Mouse (Mus musculus): ENCODE measurements around the gene Ppm1l.
A peak's percentile ranks its signal among the peaks of the same experiment; 100 is the strongest.

Gene Ppm1l

DNA sequence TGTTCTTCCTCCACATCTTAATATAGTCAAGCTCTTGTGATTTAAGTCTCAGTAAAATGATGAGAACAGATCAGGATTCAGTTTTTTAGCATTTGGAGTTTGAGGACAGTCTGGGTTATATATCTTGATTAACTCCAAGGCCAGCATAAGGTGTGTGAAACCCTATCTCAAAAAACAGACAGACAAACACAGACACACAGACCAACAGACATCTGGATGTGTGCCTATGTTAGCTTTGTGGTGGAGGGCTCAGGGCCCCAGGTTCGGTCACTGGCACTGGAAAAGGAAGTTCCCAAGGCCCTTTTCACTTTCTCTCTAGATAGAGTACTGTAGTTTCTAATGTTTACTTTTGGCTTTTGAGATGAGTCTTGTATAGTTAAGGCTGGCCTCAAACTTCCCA is 23.8 kb downstream of the Ppm1l start:
- no peak for DNase-seq (ENCODE audit: low read depth)

DNA sequence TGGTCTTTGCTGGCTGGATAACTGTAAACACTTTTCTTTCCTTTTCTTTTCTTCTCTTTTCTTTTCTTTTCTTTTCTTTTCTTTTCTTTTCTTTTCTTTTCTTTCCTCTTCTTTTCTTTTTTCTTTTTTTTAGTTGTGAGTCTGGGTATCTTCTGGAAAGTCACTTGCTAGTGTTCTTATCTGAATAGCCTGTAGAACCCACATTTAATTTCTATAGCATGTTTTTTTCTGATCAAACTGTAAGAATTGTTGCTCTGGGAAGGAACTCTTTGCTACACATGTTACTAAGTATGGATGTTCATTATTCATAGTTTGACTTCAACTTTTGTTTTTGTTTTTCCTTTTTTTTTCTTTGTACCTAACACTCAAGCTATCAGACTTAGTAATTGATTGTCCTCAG is 24.3 kb downstream of the Ppm1l start:
- DNase-seq (ENCODE audit: low read depth) = no peak

DNA sequence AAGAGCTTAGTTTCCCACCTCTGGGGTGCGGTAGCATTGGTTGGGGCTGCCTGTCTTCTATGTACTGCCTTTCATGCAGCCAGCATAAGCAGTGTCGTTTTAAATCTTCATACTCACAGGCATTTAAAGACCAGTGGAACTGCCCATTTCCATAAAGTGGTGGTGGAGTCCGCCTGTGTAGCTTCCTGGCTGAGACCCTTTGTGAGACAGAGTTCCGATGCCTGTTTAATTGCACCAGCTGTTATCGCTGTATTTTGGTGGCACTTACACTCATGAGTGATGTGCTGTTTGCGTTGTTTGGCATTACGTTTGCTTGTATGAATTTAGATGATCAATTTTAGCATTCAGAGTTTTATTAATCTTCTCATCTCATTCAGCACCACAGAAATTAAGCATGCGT is 24.9 kb downstream of the Ppm1l start:
- no peak for DNase-seq (ENCODE audit: low read depth)

DNA sequence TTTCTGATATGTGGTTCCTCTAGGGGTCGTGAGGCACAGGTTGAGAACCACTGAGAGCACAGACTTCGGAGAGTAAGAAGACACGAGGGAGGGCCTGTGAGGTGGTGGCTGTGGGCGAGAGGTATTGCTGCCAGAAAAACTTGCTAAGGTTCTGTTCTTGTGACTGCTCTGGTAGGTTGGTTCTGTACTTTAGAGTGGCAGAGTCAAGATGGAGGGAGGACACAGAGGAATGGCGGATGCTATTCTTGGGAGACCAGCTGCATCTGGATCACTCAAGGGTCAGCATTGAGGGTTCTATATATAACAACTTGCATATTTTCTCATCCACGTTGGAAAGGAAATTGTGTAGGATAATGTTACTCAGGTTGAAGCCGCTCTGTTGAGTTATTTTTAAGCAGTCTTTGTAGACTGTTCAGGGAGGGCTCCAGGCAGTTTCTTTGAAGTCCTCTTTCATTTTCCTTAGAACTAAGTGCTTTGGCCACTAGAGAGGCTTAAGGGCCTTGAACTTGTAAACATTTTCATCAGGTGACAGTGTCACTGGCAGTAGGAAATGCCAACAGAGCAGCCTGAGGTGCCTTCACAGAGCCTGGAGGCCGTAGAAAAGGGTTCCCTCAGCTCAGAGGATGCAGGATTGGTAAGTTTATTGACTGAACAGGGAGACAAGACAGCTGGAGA is 25.7 kb downstream of the Ppm1l start:
- DNase-seq (ENCODE audit: low read depth) = peak; percentile 4

DNA sequence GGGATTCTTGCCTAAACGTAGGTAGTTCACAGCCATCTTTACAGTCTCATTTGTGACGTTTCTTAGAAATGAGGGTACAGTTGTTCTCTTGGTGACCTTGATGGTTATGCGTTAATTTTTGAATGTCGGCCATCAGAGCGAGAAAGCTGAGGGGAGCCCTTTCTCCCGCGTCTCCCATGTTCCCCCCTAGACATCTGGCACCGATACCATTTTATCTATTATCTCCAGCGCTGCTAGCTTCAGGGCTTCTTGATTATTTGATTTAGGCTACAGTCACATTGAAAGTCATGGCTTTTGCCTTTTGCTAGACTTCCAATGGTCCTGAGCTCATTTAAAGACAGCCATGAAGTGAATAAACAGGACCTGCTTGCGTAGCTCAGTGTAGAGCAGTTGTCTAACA is 26.5 kb downstream of the Ppm1l start:
- DNase-seq (ENCODE audit: low read depth) = no peak

DNA sequence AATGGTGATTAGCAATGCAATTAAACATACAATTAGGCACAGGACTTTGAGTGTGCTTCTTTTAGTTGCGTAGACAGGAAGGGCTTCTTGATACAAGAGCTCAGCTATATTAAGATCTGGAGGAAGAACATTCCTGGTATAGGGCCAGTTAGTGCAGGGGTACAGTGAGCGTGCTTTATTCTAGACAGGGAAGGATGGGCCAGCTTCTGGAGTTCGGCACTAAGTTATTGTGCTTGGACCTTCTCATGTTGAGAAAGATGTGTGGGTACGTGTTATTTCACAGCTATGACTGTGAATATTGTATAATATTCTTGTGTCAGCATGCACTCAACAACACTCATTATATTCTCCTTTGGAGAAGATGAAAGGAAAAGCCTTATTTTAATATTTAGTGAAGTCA is 29.9 kb downstream of the Ppm1l start:
- no peak for DNase-seq (ENCODE audit: low read depth)

DNA sequence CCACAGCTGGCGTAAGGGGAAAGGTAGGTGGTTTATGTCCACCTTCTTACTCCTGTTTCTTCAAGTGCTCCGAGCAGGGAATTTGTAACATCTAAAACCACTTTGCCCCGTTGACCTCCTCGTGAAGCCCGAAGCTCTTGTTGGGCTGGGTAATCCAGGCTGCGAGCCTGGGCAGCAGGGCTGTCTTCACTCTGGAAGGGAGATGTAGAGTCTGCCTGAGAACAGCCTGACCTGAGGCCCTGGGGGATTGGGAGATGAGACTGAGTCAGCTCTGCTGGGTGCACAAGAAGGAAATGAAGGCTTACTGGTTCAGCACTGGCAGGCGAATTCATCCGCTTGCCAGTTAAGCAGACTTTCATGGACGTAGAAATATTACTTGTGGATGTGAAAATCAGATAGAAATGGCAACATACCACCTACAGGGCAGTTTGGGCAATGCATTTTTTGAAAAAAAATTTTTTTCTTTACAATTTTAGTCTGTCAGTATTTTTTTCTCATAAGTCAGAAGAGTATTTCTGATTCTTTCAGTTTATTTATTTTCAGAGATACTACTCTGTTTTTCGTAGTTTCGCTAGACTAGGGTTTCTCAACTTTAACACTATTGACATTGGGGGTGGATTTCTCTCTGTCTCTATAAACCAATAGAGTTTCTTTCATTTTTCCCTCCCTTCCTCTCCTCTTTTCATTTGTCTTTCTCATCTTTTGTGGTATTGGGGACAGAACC is 31.7 kb downstream of the Ppm1l start:
- peak; percentile 14 for DNase-seq (ENCODE audit: low read depth)

DNA sequence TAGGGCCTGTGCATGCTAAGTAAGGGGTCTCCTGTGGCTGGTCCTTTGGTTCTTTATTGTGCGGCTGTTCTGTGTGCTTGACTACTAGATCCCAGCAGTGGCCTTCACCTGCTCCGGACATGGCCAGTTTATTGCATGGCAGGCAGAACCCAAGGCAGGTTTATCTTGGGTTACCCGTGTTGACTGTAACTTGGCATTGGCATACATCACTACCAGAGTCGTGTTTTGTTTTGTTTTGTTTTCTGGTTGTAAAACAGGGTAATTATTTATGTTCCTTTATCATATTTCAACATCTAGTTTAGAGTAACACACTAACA is 32.2 kb downstream of the Ppm1l start:
- no peak for DNase-seq (ENCODE audit: low read depth)

DNA sequence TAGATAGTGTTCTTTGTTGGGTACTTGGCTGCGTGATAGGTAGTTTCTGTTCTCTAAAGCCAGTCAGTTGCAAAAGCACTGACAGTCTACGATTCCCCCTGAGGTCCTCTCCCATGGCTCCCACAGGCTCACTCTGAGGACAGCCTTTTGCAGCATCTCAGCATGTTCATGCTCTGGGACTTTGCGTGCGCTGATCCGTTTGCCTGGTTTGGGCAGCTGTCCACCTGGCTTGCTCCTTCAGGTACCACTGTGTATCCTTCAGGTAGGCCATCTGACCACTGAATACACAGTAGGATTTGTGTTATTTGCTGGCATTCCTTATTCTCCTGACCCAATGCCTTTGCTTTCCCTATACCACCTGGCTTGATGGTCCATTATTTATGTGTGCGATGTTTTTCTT is 33.3 kb downstream of the Ppm1l start:
- no peak for DNase-seq (ENCODE audit: low read depth)

DNA sequence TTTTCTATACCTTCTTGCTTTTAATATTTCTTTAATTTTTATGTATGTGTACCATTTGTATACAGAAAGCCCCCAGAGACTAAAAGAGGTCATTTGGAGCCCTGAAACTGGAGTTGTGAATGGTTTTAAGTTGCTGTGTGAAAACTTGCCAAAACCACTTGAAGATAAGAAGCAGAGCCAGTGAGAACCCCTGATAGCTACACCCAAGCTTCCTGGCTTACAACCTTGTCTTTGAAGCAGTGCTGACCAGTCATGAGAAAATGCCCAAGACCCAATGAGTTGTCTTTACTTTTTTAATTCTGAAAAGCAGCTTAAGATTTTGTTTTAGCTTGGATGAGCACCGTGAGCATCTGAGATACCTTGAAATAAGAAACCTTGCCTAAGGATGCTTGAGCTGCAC is 35.5 kb downstream of the Ppm1l start:
- no peak for DNase-seq (ENCODE audit: low read depth)

DNA sequence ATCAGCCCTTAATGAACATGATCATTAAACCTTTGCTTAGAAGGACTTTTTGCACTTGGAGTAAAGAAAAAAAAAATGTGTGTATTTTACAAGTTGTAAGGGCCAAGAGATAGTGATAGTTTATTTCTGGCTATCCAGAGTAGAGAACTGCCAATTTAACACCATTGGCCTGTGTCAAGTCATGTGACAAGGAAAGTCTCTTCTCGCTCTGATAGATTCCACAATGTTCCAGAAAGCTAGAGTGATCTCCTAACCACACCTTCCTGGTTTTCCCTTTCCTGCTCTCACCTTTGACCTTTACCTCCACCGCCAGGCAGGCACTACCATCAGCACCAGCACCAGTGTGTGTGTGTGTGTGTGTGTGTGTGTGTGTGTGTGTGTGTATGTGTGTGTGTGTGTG is 38.0 kb downstream of the Ppm1l start:
- DNase-seq (ENCODE audit: low read depth) = no peak

DNA sequence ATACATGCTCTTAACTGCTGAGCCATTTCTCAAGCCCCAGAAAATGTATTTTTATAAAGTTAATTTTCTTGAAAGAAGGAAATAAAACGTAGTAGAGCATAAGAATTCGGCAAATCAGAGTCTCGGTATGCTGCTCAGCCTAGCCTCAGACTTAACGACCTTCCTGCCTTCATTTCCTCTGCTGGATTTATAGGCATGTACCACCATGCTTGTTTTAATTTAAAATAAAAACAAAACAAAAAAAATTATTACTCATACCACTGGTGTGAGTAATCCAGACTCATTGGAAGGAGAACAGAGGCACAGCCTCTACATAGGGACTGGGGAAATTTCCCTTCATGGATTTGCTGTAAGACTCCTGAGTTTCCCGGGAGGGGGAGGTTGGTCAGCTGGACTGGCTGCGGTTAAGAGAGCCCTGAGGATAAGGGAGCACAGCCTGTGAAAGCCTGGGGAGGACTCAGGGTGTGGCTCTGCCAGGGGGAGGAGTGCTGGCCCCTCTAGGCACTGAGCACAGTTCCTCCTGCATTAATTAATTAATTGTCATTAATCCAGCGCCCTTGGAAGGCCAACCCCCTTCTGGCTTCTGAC is 39.5 kb downstream of the Ppm1l start:
- DNase-seq (ENCODE audit: low read depth) = no peak

DNA sequence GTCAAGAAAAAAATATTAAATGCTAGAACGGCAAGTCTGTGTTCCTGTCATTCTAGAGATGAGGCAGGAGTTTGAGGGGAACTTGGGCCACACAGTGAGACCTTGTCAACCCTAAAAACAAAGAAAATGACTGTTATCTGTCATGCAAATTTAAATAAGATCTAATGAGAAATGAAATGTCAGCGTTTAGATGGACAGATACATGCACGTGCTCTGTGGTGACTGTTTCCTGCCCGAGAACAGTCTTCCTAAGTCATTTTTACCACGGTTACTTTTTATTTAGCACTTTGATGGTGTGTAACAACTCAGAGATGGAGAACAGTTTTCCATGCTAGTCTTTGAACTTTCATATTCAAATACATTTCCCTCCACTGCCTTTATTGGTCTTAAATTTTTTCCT is 40.1 kb downstream of the Ppm1l start:
- DNase-seq (ENCODE audit: low read depth) = no peak

DNA sequence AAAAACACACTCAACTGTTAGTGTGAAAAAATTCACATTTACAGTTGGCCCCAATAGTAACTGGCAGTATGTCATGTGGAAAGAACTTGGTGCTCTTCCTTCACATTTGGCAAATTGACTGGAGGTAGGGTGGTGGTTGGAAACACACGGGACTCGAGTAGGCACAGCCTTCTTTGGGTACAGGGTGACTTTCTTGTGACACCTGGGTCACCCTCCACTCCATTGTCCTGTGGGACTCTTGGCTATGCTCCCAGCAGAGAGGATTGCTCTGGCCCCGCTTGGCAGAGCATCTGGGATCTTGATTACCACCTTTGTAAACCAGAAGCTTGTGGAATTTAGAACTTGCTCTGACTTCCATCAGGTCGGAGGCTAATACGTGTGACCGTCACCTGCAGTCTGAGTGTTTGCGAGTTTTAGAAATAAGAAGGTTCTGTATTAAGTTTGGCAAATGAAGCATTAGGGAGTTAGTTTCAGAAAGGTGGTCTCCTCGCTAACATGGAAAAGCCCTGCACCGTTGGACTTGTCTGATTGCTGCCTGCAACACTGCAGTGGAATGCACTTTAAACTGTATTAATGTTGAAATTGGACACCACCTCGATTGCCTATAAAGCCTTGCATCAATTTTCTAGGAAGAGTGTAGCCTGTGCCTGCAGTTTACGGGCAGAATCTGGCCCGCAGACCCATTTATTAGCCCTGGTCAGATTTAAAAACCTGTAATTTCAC is 41.4 kb downstream of the Ppm1l start:
- DNase-seq (ENCODE audit: low read depth) = no peak

DNA sequence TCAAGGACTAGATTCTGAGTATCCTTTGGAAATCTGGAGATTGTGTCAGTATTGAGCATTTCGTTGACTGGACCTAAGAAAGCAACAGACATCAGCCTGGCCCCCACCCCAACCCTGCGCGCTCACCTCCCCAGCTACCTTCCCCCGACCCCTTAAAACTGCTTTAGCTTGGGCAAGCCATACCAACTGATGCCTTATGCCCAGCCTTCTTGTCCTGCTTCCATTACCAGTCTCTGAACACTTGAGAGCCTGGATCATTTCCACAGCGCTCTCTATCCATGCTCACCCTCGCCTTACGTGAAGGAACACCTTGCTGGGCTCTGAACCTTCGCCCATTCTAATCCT is 41.9 kb downstream of the Ppm1l start:
- DNase-seq (ENCODE audit: low read depth) = no peak

DNA sequence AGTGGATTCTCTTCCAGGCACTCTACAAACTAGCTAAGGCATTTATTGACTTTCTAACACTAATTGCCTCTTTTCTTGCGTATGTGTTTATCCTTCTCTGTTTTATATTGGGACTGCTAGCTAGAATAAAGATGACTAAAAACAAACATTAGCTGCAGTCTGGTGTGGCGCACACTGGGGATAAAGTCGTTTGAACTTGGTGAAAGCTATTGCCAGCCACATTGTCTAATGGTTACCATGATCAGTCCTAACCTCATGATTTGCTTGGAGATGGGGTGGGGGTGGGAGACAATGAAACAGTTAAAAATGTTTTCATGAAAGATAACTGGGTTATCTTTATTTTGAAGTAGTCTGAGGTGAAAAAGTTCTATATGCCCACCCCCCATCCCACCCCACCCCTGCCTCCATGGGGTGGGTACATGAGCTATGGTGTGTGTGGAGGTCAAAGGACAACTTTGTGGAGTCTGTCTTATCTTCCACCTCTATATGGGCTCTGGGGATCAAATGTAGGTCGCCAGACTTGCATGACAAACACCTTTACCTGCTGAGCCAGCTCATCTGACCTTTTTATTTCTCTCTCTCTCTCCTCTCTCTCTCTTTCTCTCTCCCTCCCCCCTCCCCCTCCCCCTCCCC is 43.7 kb downstream of the Ppm1l start:
- no peak for DNase-seq (ENCODE audit: low read depth)

DNA sequence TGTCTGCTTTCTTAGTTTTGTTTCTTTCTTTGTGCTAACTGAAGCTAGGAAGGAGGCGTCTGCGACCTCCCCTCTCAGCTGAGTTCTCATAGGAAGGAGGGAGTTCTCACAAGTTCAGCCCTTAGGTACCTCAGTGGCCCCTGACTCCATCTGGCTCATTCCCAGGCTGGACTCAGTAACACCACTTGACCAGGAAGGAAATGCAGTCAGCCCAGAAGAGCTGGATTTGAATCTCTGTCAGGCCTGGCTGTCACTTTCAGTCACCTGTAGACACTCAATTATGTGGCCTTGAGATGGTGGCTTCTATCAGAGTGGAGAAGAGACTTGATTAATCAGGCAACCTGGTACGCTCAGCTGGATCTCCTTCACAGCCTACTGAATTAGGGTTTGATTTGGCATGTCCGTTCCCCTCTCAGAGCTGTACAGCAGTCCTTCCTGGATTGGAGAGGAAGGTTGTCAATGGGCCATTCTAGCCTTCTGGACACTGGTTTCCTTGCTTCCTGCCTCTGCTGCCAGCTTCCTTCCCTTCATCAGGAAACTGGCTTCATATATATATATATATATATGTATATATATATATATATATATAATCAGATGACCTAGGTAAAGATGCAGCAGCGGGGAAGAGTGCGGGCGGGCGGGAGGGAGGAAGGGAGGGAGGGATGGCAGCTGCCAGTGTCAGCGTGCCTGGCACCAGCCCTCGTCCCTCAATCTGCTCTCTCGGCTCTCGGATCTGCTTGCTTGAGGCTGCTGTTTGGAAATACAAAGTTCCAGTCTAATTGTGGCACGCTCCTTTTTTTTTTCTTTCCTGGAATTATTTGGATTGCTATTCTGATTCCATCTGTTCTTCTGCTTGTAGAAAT is 45.1 kb downstream of the Ppm1l start:
- DNase-seq (ENCODE audit: low read depth) = no peak

DNA sequence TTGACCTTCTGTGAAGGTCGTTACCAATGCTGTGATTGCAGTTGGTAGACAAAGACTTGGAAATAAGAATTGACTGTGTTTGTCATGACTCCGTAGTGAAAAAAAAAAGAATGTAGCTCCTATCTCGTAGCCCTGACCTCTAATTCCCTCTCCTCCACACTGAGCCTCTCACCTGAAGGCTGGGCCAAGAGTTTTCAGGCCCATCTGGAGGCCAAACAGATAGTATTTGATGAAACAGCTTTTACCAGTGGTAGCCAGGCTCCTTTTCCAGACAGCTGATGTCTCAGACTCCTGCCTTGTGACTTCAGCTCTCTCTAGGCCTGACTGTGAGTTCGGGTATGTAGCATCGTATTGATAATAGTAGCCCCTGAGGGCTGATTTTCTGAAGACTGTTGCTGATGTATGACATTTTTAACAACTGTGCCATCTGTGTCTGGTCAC is 45.7 kb downstream of the Ppm1l start:
- no peak for DNase-seq (ENCODE audit: low read depth)

DNA sequence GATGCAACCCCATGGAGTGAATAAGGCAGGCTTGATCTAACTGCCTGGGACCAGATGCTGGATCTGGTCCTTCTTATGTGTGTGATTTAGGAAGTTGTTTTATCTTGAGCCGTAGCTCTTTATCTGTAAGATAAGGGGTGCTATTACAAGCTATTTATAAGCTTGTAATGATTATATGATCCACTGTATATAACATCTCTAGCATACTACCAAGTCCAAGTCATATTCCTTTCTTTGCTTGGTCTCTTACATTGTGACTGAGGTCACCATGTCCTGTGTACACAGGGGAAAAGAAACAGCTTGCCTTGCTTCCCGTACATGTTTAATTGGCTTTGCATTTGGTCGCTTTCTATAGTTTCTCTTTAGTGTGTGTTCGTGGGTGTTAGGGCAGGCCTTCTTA is 46.2 kb downstream of the Ppm1l start:
- DNase-seq (ENCODE audit: low read depth) = no peak

DNA sequence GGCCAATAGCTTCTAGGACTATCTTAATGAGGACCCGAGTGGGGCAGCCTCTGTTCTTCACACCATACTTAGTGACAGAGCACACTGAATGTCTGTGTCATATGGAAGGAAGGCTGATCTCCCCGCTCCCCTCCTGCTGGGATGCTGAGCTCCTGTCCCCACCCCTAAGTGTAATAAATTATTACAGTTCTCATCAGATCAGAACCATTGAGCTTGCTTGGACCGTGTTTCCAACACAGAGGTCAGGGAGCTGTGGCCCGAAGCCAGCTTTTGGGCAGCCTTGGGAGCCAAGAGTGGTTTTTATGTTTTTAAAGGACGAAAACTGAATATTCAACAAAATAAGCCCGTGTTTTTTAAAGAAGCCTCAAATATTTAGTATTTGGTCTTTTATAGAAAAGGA is 47.5 kb downstream of the Ppm1l start:
- no peak for DNase-seq (ENCODE audit: low read depth)

DNA sequence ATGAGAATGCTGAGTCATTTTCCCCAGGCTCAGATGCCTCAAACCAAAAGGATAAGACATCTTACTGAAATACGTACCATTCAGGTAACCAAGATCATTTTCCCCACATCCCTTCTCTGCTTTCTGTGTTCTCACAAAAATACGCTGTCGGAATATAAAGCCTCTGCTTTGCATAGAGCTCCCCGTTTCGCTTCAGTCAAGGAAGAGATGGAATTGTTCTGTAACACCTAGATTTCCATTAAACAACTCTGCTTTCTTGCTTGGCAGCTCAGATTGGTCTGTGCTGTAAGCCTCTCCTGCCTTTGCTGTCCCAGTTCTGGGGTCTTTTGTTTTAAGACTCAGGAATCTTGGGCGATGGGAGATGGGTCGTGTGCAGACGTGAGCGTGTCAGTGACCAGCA is 51.3 kb downstream of the Ppm1l start:
- no peak for DNase-seq (ENCODE audit: low read depth)

DNA sequence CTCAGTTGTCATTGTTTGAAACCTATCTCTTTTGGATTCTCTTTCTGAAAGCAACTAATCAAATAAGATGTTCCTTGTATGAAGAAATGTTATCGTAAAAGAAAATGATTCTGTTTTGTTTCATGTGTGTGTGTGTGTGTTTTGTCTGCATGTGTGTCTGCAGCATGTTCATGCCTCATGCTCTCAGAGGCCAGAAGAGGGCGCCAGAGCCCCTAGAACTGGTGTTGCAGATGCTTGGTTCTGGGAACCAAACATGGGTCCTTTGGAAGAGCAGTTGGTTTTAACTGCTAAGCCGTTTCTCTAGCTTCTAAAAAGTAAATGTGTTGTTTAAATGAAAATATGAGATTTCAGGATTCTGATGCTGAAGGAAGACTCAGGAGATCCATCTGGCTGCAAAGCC is 56.1 kb downstream of the Ppm1l start:
- DNase-seq (ENCODE audit: low read depth) = no peak
